Mouse (Mus musculus) forebrain, embryonic 14.5 days (tissue): ENCODE data around the gene Rnf224. TPM values are rescaled to one million over a fixed set of nuclear protein-coding genes. Genes with fewer than 3 reads are reported as not detected.

Experiments
- ATAC-seq: fragments of 200-750 bp; cut with Nextera tagmentation; 2 replicates; pipeline ENCODE4 v1.8.0; 2017; ENCODE audit warnings: mild to moderate bottlenecking, moderate library complexity
- DNase-seq: peaks from one replicate; pipeline ENCODE4 v3.0.0-alpha.2; 2015; ENCODE audit warnings: low spot score
- H3K27ac ChIP-seq: fragments of 300-500 bp; sonication (generic); 2 replicates; pipeline ENCODE4 v1.5.1; 2014; ENCODE audit warnings: low read depth, mild to moderate bottlenecking, control low read depth, low read length, moderate library complexity
- H3K27me3 ChIP-seq: fragments of 300-500 bp; sonication (generic); replicated peaks from 2 replicates; pipeline ENCODE4 v1.6.1; 2014; ENCODE audit warnings: low read length, control low read depth, mixed read lengths; ENCODE audit not compliant: control insufficient read depth, insufficient read depth
- H3K36me3 ChIP-seq: fragments of 300-500 bp; sonication (generic); 2 replicates; pipeline ENCODE4 v1.6.1; 2014; ENCODE audit warnings: low read length, control low read depth; ENCODE audit not compliant: control insufficient read depth, insufficient read depth
- H3K4me1 ChIP-seq: fragments of 300-500 bp; sonication (generic); 2 replicates; pipeline ENCODE4 v1.6.1; 2014; ENCODE audit warnings: antibody characterized with exemption, low read length, control low read depth; ENCODE audit not compliant: control insufficient read depth, insufficient read depth
- H3K4me2 ChIP-seq: fragments of 300-500 bp; sonication (generic); 2 replicates; pipeline ENCODE4 v1.6.1; 2014; ENCODE audit warnings: mild to moderate bottlenecking, control low read depth, low read length
- H3K4me3 ChIP-seq: fragments of 300-500 bp; sonication (generic); 2 replicates; pipeline ENCODE4 v1.5.1; 2014; ENCODE audit warnings: low read depth, low read length, control low read depth
- H3K9ac ChIP-seq: fragments of 300-500 bp; sonication (generic); 2 replicates; pipeline ENCODE4 v1.6.1; 2014; ENCODE audit warnings: mild to moderate bottlenecking, low read length, control low read depth, moderate library complexity
- H3K9me3 ChIP-seq: fragments of 300-500 bp; sonication (generic); replicated peaks from 2 replicates; pipeline ENCODE4 v1.6.1; 2016; ENCODE audit warnings: low read length, control low read depth, mixed read lengths; ENCODE audit not compliant: control insufficient read depth
- WGBS: fragments of 180-500 bp; shearing (Covaris S2); extraction: QIAGEN DNeasy Blood & Tissue Kit; methylation state at CpG from one replicate; pipeline ENCODE4 v1.1.7; 2014; 5-methylcytosine and 5-hydroxymethylcytosine counted together
- polyA plus RNA-seq: library from polyadenylated mRNA; unstranded; fragments of >200 nt; fragmentation: Nextera tagmentation; extraction: Ambion mirVana; gene quantifications from 2 replicates; pipeline ENCODE4 v1.2.1, GENCODE M21; 2014

Rnf224 gene
- polyA plus RNA-seq, 1 experiment from 2014 or later, result not detected

DNA sequence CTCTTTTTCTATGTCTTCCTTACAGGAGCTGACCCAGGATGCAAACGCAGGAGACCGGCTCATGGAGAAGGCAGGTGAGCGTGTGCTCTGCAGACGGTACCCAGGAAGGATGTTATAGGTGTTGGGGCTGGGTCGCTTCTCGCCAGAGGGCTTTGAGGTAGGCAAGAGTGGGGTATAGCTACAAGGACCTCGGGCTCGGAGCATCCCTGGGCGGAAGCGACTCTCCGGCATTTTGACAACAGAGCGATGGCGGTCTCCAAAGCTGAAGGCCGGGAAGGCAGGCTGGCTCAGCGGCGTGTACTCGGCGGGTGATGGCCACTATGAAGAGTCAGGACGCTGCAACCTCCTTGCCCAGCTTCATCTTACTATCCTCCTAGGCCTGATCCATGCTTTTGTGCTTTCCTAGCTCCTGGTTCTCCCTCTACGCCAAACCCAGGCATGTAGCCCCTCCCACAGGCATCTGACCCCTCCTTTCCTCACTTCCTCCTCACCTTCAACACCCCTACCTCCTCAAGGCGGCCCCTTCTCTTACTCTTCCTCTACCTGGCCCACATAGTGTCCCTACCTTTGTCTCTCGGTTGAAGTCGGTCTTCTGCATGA is 23.2 kb downstream of the Rnf224 start:
- Histone ChIP-seq H3K27me3 (no peaks in the 10 kb centered on the region), H3K36me3 (peaks cover 7% of the 10 kb centered on the region; the same call in 1 of the 2 replicates), H3K4me1 (peaks cover 15% of the 10 kb centered on the region), H3K27ac (no peak overlapping the region), H3K9ac (no peak overlapping the region), H3K4me2 (no peak overlapping the region), H3K4me3 (no peak overlapping the region), H3K9me3 (no peaks in the 10 kb centered on the region)
- ATAC-seq (no peak), DNase-seq (no peak)
- 78% methylated on average over 23 of the region's 23 CpGs for WGBS

DNA sequence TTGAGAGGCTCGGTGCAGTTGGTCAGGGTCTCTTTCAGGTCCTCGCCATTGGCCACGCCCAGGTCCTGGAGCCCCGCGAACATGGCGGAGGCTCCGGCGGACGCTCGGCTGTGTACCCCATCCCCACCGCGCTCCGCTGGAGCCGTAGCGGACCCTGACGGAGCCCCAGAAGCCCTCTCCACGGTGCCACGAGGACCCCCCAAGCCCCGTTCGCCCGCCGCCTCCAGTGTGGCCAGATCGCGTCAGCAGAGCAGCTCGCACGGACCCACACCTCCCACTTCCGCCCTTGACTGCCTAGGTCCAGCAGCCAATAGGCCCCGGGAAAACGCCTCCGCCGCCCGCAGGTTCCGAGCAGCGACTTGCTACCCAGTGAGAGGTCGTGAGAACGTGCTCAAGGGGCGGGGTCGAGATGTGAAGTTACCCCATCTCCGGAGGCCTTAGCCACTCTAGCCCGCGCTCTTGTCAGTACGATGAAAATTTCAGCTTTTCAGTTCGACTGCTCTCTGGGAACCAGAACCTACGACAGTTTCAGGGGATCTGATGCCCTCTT is 25.4 kb downstream of the Rnf224 start, which contains the start of gene Nelfb:
Gene Nelfb (minus strand): TSS at position 369 of the 550 bp plus-strand sequence.
- peak within 1 kb of the TSS; percentile 93 for H3K4me2 ChIP-seq
- peak within 1 kb of the TSS; percentile 89 for H3K4me3 ChIP-seq
- H3K9ac ChIP-seq, result peak within 1 kb of the TSS; percentile 91
- peaks cover 19% of the 10 kb centered on the region for H3K36me3 ChIP-seq
- WGBS, result under 1% methylated on average over 44 of the region's 44 CpGs
- H3K9me3 ChIP-seq, result no peaks in the 10 kb centered on the region
- ATAC-seq, result peak; percentile 93
- H3K27ac ChIP-seq, result peak within 1 kb of the TSS; percentile 81
- H3K27me3 ChIP-seq, result no peaks in the 10 kb centered on the region
- peaks cover 15% of the 10 kb centered on the region for H3K4me1 ChIP-seq
- peak; percentile 87 for DNase-seq

DNA sequence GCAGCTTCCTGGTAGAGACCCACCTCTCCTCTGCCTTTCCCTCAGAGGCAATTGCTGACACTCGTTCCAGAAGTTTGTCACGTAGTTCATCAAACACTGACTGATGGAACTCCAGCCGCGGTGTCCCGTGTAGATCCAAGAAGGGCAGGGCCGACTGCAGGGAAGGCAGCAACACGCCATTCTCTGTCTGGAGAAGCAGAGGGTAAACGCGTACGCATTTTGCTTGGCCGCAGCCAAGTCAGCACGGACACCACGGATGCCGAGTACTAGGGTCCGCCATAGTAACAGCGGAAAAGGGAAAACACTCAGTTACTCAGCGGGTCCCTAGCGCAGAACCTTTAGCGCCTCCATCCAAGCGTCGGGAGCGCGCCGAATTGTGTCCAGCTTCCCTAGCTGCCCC is 25.9 kb downstream of the Rnf224 start:
- ATAC-seq, result peak; percentile 57
- Histone ChIP-seq H3K9ac (peak overlapping the region; percentile 91), H3K4me3 (peak overlapping the region; percentile 89), H3K27ac (peak overlapping the region; percentile 81), H3K27me3 (no peaks in the 10 kb centered on the region), H3K4me2 (peak overlapping the region; percentile 93), H3K36me3 (peaks cover 24% of the 10 kb centered on the region), H3K9me3 (no peaks in the 10 kb centered on the region), H3K4me1 (peaks cover 15% of the 10 kb centered on the region)
- 0% methylated on average over 24 of the region's 24 CpGs for whole genome bisulfite sequencing
- DNase-seq, result no peak

DNA sequence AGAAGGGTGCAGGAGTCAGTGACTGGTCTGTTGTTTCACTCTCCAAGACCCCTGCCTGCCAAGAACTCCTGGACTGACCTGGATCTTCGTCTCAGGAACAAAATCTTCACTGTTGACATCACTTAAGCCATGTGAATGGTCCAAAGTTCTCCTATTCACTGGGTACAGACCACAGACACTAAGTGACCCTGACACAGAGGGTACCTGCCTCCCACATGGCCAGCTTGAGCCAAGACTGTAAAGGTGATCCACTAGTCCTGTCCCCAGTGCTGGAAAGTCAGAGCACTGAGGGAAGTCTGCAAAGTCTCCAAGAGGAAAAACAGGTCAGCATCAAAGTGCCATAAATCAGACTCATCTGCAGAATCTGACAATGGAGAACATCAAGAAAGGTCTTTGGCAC is 29.0 kb downstream of the Rnf224 start:
- 92% methylated on average over 1 of the region's 1 CpGs for WGBS
- H3K27ac ChIP-seq, result no peak overlapping the region
- DNase-seq, result no peak
- ATAC-seq, result no peak
- no peak overlapping the region for H3K4me2 ChIP-seq
- H3K9me3 ChIP-seq, result no peaks in the 10 kb centered on the region
- no peaks in the 10 kb centered on the region for H3K27me3 ChIP-seq
- peaks cover 55% of the 10 kb centered on the region for H3K36me3 ChIP-seq
- H3K9ac ChIP-seq, result no peak overlapping the region
- H3K4me3 ChIP-seq, result no peak overlapping the region
- H3K4me1 ChIP-seq, result peaks cover 15% of the 10 kb centered on the region

DNA sequence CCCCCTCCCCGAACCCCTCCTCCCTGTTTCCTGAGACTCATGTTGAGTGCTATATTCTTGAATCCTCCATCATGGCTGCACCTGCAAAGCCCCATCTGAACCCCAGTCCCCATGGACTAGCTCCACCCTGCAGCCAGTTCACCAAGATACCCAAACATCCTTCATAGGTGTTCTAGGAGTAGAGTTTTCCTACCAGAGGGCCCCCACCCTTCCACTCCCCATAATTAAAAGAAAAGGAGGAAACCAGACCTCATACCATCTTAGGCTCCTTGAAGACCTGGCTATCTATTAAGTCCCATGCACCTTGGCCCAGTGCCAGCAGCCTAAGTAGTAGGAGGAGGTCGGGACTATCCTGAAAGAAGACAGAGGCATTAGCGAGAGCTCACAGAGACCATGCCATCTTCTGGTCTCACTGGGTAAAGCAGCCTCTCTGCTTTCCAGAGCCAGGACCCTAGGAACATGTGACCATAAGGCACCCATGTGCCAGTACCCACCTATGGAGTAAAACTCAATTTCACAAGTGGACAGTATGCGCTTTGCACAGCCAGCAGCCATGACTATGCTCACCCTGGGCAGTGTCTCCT is 32.9 kb downstream of the Rnf224 start:
- H3K4me3 ChIP-seq, result no peak overlapping the region
- H3K27me3 ChIP-seq, result no peaks in the 10 kb centered on the region
- peaks cover 88% of the 10 kb centered on the region for H3K36me3 ChIP-seq
- H3K4me1 ChIP-seq, result no peaks in the 10 kb centered on the region
- H3K9ac ChIP-seq, result no peak overlapping the region
- no peaks in the 10 kb centered on the region for H3K9me3 ChIP-seq
- no peak overlapping the region for H3K4me2 ChIP-seq
- 58% methylated on average over 4 of the region's 4 CpGs for WGBS
- DNase-seq (no peak), ATAC-seq (peak; percentile 26; the same call in 1 of the 2 replicates)
- H3K27ac ChIP-seq, result no peak overlapping the region

DNA sequence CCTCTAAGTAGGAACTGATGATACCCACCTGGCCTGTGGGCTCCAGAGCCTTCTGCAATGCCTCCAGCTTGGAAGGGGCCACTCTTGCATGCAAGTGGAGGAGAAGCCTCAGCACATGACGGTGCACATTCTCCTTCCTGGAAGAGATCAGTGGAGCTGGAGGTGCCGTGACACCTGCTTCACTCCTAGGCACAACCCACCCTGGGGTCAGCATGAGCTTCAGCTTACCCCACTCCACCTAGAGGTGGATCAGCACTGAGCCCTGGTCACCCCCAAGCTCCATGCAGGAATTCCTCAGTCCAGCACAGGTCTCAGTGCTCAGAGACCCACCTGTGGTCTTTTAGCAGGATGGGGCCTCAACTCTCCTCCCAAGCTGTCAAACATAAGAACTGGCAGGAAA is 36.0 kb downstream of the Rnf224 start:
- DNase-seq (no peak), ATAC-seq (no peak)
- WGBS, result 90% methylated on average over 2 of the region's 2 CpGs
- Histone ChIP-seq H3K4me3 (no peak overlapping the region), H3K9me3 (no peaks in the 10 kb centered on the region), H3K27ac (no peak overlapping the region), H3K4me2 (no peak overlapping the region), H3K36me3 (peaks cover 76% of the 10 kb centered on the region), H3K27me3 (peaks cover 15% of the 10 kb centered on the region), H3K9ac (no peak overlapping the region), H3K4me1 (no peaks in the 10 kb centered on the region)

DNA sequence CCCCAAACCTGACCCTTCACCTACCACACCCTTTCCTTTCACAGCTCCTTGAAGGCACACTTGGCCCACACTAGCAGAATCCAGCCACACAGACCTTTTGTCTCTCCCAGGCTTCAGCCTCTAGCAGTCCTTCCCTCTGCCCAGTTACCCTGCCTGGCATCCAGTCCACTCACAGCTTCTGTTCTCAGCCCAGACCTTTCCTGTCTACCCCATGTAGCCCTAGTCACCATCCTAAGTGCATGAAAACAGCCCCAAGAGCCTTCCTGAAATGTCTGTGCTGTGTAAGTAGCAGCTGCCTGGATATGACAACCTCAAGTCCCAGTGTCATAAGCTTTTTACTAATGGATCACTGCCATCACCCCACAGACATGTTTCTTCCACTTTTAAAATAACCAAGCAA is 38.6 kb downstream of the Rnf224 start:
- Histone ChIP-seq H3K9ac (no peak overlapping the region), H3K4me2 (no peak overlapping the region), H3K9me3 (no peaks in the 10 kb centered on the region), H3K4me3 (no peak overlapping the region), H3K4me1 (no peaks in the 10 kb centered on the region), H3K27me3 (peaks cover 26% of the 10 kb centered on the region), H3K27ac (no peak overlapping the region), H3K36me3 (peaks cover 49% of the 10 kb centered on the region)
- DNase-seq (no peak), ATAC-seq (no peak)

DNA sequence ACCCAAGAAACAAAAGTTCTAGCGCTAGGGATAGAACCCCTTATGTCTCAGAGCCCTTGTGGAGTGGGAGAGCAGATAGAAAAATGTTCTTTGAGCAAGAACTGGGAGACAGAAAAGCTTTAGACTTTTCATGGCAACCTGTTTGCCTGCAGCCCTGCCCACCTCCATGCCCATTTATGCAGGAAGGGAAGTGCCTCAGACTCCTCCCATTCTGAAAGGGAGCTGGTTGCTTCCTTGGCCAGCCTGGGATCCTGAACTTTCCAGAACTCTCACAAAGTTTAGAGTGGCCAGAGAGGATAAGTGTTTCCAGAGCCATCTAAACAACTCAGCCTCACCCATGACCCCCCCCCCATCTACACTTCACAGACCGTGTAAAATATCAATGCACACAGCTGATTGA is 39.4 kb downstream of the Rnf224 start:
- H3K36me3 ChIP-seq, result peaks cover 42% of the 10 kb centered on the region
- DNase-seq, result no peak
- ATAC-seq, result no peak
- 30% methylated on average over 2 of the region's 2 CpGs for whole genome bisulfite sequencing
- no peak overlapping the region for H3K4me2 ChIP-seq
- H3K27me3 ChIP-seq, result peaks cover 26% of the 10 kb centered on the region
- H3K27ac ChIP-seq, result no peak overlapping the region
- no peaks in the 10 kb centered on the region for H3K9me3 ChIP-seq
- H3K9ac ChIP-seq, result no peak overlapping the region
- no peak overlapping the region for H3K4me3 ChIP-seq
- H3K4me1 ChIP-seq, result no peaks in the 10 kb centered on the region
